Mouse (Mus musculus) left cerebral cortex, postnatal 36 days (tissue): Measurements from ENCODE around the gene Capn8. TPM values are rescaled to one million over a fixed set of nuclear protein-coding genes. Genes with fewer than 3 reads are reported as not detected.
"Not testable (repeated sequence)": the region's sequence is repeated elsewhere in the genome, so short reads cannot be mapped to it uniquely, and the experiment has no call there.

Source experiments
- DNase-seq, 2 experiments: peaks; one replicate each; pipeline ENCODE4 v3.0.0; 2021 to 2022; ENCODE audit warnings: low spot score in 2 of 2, mixed read lengths in 1 of 2
- intact Hi-C: fragments of 180-260 bp; cut with DNase I; formaldehyde crosslinking; loops from one replicate; pipeline ENCODE4 v1.15.1; 2025
- total RNA-seq, 2 experiments: library from RNA; stranded (reverse); gene quantifications; 2 replicates each; pipeline ENCODE4 v1.2.3; 2021

Gene Capn8
- total RNA-seq, 2 experiments from 2014 or later = not detected

GRCm38 (mm10) chr1:182592436-182592835, 27.6 kb downstream of the Capn8 start:
- intact Hi-C loops = no loop called here
- no peak for DNase-seq

GRCm38 (mm10) chr1:182605330-182606150, 40.7 kb downstream of the Capn8 start:
- intact Hi-C loops = no loop called here
- DNase-seq = no peak

GRCm38 (mm10) chr1:182609701-182610335, 45.0 kb downstream of the Capn8 start:
- DNase-seq = no peak
- intact Hi-C loops = no loop called here

GRCm38 (mm10) chr1:182615465-182615864, 50.7 kb downstream of the Capn8 start:
- DNase-seq = no peak

GRCm38 (mm10) chr1:182618200-182618947, 53.6 kb downstream of the Capn8 start:
- intact Hi-C loops = no loop called here
- DNase-seq = no peak

More at GRCm38 (mm10) chr1:182615465-182615864, 50.7 kb downstream of the Capn8 start:
- intact Hi-C loops = no loop called here

GRCm38 (mm10) chr1:182620470-182620869, 55.7 kb downstream of the Capn8 start:
- intact Hi-C loops = no loop called here
- DNase-seq = no peak

GRCm38 (mm10) chr1:182621256-182621655, 56.4 kb downstream of the Capn8 start:
- no peak for DNase-seq
- intact Hi-C loops = no loop called here

- intact Hi-C loops = no loop called here
- DNase-seq = no peak
Measured at GRCm38 (mm10) chr1:182626197-182626596, 61.4 kb downstream of the Capn8 start.

GRCm38 (mm10) chr1:182629228-182629627, 64.4 kb downstream of the Capn8 start:
- intact Hi-C loops = no loop called here
- no peak for DNase-seq

- DNase-seq = no peak
- intact Hi-C loops = no loop called here
Measured at GRCm38 (mm10) chr1:182633712-182634294, 69.0 kb downstream of the Capn8 start.

- no peak for DNase-seq
- intact Hi-C loops = no loop called here
Measured at GRCm38 (mm10) chr1:182639016-182639415, 74.2 kb downstream of the Capn8 start.

GRCm38 (mm10) chr1:182639456-182639855, 74.6 kb downstream of the Capn8 start:
- intact Hi-C loops = no loop called here
- DNase-seq = no peak

- intact Hi-C loops = no loop called here
- DNase-seq = no peak
Measured at GRCm38 (mm10) chr1:182640094-182640493, 75.3 kb downstream of the Capn8 start.

- DNase-seq = no peak
- intact Hi-C loops = no loop called here
Measured at GRCm38 (mm10) chr1:182642779-182643178, 78.0 kb downstream of the Capn8 start.

- intact Hi-C loops, DNase-seq: not testable (repeated sequence)
Measured at GRCm38 (mm10) chr1:182644418-182644817, 79.6 kb downstream of the Capn8 start.

- DNase-seq = no peak
- intact Hi-C loops = no loop called here
Measured at GRCm38 (mm10) chr1:182645211-182645668, 80.4 kb downstream of the Capn8 start.

- intact Hi-C loops = no loop called here
- no peak for DNase-seq
Measured at GRCm38 (mm10) chr1:182646796-182647195, 82.0 kb downstream of the Capn8 start.

- DNase-seq = peak; percentile 45 to 54
- intact Hi-C loops = loop anchor here (1.0 kb wide), 1 partner anchor 97 kb away; no protein-coding TSS in a partner anchor
Measured at GRCm38 (mm10) chr1:182657760-182658159, 93.0 kb downstream of the Capn8 start.

GRCm38 (mm10) chr1:182660365-182660764, 95.6 kb downstream of the Capn8 start:
- intact Hi-C loops = no loop called here
- no peak for DNase-seq

GRCm38 (mm10) chr1:182663671-182664070, 98.9 kb downstream of the Capn8 start:
- intact Hi-C loops = no loop called here
- DNase-seq = peak; percentile 23 to 55
